In genomic region chr7:132931560-132932351, GRCm38 (mm10) we compare ENCODE assay signal across 8 mouse cellular contexts. TPM values are rescaled to one million over a fixed set of nuclear protein-coding genes. Genes with fewer than 3 reads are reported as not detected.
A peak's percentile ranks its signal among the peaks of the same experiment; 100 is the strongest.
DNase-seq lines count a peak whose midpoint lies in the region; ATAC-seq lines count a peak whose summit lies in the region.

No protein-coding gene starts in this region.

- H3K27ac ChIP-seq in embryonic facial prominence, embryonic 10.5 days (replicated peaks), result peak overlapping the region; percentile 96
- peak overlapping the region; percentile 99 for H3K27ac ChIP-seq in intestine, embryonic 15.5 days
- H3K27ac ChIP-seq in midbrain, embryonic 16.5 days (ENCODE audit: low read length), result peak overlapping the region; percentile 97

- H3K36me3 ChIP-seq in embryonic facial prominence, embryonic 10.5 days (replicated peaks), result no peaks in the 10 kb centered on the region
- H3K36me3 ChIP-seq in intestine, embryonic 15.5 days, result no peaks in the 10 kb centered on the region
- no peaks in the 10 kb centered on the region for H3K36me3 ChIP-seq in midbrain, embryonic 16.5 days (ENCODE audit: control insufficient read depth, insufficient read depth, low read length)

- H3K4me1 ChIP-seq in embryonic facial prominence, embryonic 10.5 days, result peaks cover 18% of the 10 kb centered on the region
- no peaks in the 10 kb centered on the region for H3K4me1 ChIP-seq in intestine, embryonic 15.5 days (replicated peaks)
- H3K4me1 ChIP-seq in midbrain, embryonic 16.5 days (ENCODE audit: control insufficient read depth, insufficient read depth, low read length), result peaks cover 17% of the 10 kb centered on the region

- peak overlapping the region; percentile 77 for H3K4me3 ChIP-seq in embryonic facial prominence, embryonic 10.5 days
- H3K4me3 ChIP-seq in intestine, embryonic 15.5 days (replicated peaks), result peak overlapping the region; percentile 96
- H3K4me3 ChIP-seq in midbrain, embryonic 16.5 days (ENCODE audit: low read depth, low read length), result peak overlapping the region; percentile 64

- peak overlapping the region; percentile 66 for H3K4me2 ChIP-seq in intestine, embryonic 15.5 days (replicated peaks)
- peak overlapping the region; percentile 75 for H3K4me2 ChIP-seq in midbrain, embryonic 16.5 days (ENCODE audit: low read length)

- H3K9me3 ChIP-seq in embryonic facial prominence, embryonic 10.5 days, result no peaks in the 10 kb centered on the region
- H3K9me3 ChIP-seq in intestine, embryonic 15.5 days, result no peaks in the 10 kb centered on the region
- H3K9me3 ChIP-seq in midbrain, embryonic 16.5 days (replicated peaks; ENCODE audit: control insufficient read depth, low read length, poor library complexity, severe bottlenecking), result no peaks in the 10 kb centered on the region

- no peak for ATAC-seq in intestine, embryonic 15.5 days
- peak; percentile 61 for ATAC-seq in midbrain, embryonic 16.5 days

- peak overlapping the region; percentile 96 for H3K9ac ChIP-seq in intestine, embryonic 15.5 days
- peak overlapping the region; percentile 83 for H3K9ac ChIP-seq in midbrain, embryonic 16.5 days (ENCODE audit: low read depth, low read length)

- H3K27me3 ChIP-seq in embryonic facial prominence, embryonic 10.5 days (replicated peaks; ENCODE audit: low read depth, poor library complexity, severe bottlenecking), result no peaks in the 10 kb centered on the region
- no peaks in the 10 kb centered on the region for H3K27me3 ChIP-seq in intestine, embryonic 15.5 days (replicated peaks)
- H3K27me3 ChIP-seq in midbrain, embryonic 16.5 days (ENCODE audit: control insufficient read depth, insufficient read depth, low read depth, low read length), result no peaks in the 10 kb centered on the region

- peak; percentile 42 for DNase-seq in thymus, postnatal 0 days (ENCODE audit: low spot score)
- no peak for DNase-seq in thymus, postnatal 4 days
- no peak for DNase-seq in embryonic facial prominence, embryonic 10.5 days (ENCODE audit: low spot score)
- peak; percentile 31 for DNase-seq in gonadal fat pad, adult 2 months (ENCODE audit: low read depth)
- DNase-seq in liver, result peak; percentile 54
- peak; percentile 65 to 66 for DNase-seq in spleen, postnatal 10 days (ENCODE audit: low spot score in 2 of 2)

- WGBS in embryonic facial prominence, embryonic 10.5 days, result 2% methylated on average over 55 of the region's 55 CpGs
- WGBS in intestine, embryonic 15.5 days, result under 1% methylated on average over 47 of the region's 55 CpGs
- under 1% methylated on average over 46 of the region's 55 CpGs for WGBS in midbrain, embryonic 16.5 days

RNA-seq across cellular contexts. Expression of gene Zranb1, which starts 0.8 kb away (rescaled TPM):
- 9.7 and 12.7 TPM in 2 replicates for polyA plus RNA-seq in thymus, postnatal 0 days (2015; fragmentation: Nextera tagmentation; extraction: Ambion mirVana)
- polyA plus RNA-seq in embryonic facial prominence, embryonic 10.5 days (2016; fragmentation: Nextera tagmentation; extraction: Ambion mirVana), result 10.9 and 11.0 TPM in 2 replicates
- polyA plus RNA-seq in gonadal fat pad, adult 2 months (2012; rRNA removed), result 10.3 and 10.4 TPM in 2 replicates
- 9.9 and 10.6 TPM in 2 replicates for polyA plus RNA-seq in intestine, embryonic 15.5 days (2015; fragmentation: Nextera tagmentation; extraction: Ambion mirVana)
- 19.2 and 21.0 TPM in 2 replicates for polyA plus RNA-seq in midbrain, embryonic 16.5 days (2015; fragmentation: Nextera tagmentation; extraction: Ambion mirVana)

Comparison
In these comparisons a context has a peak if more than half of its experiments do, and no peak if none do; other contexts are left out.
1. DNase-seq: peak in thymus, postnatal 0 days (single experiment), gonadal fat pad, adult 2 months (single experiment), liver (single experiment) and spleen, postnatal 10 days (2 of 2); none in thymus, postnatal 4 days (single experiment) and embryonic facial prominence, embryonic 10.5 days (single experiment).
2. Peak in every context shown above with its lines, with median percentiles within 50 percentile points of each other: H3K27ac ChIP-seq and H3K4me3 ChIP-seq.